Mouse (Mus musculus) stomach, embryonic 14.5 days (tissue): Measurements from ENCODE around the gene Gm20388. TPM values are rescaled to one million over a fixed set of nuclear protein-coding genes. Genes with fewer than 3 reads are reported as not detected.

Experiments used
- ATAC-seq: fragments of 200-750 bp; cut with Nextera tagmentation; 2 replicates; pipeline ENCODE4 v1.8.0; 2017; ENCODE audit warnings: low read depth, moderate TSS enrichment; ENCODE audit not compliant: insufficient number of reproducible peaks, insufficient read depth, low FRiP score
- H3K27ac ChIP-seq: fragments of 300-500 bp; sonication (generic); 2 replicates; pipeline ENCODE4 v1.5.1; 2014; ENCODE audit warnings: mild to moderate bottlenecking, low read length, moderate library complexity, mixed read lengths
- H3K27me3 ChIP-seq: fragments of 300-500 bp; sonication (generic); 2 replicates; pipeline ENCODE4 v1.6.1; 2014; ENCODE audit warnings: low read length, control low read depth, mixed read lengths; ENCODE audit not compliant: control insufficient read depth, insufficient read depth
- H3K36me3 ChIP-seq: fragments of 300-500 bp; sonication (generic); 2 replicates; pipeline ENCODE4 v1.6.1; 2014; ENCODE audit warnings: mild to moderate bottlenecking, control low read depth, low read length, moderate library complexity, mixed read lengths; ENCODE audit not compliant: control insufficient read depth, insufficient read depth
- H3K4me1 ChIP-seq: fragments of 300-500 bp; sonication (generic); 2 replicates; pipeline ENCODE4 v1.6.1; 2014; ENCODE audit warnings: low read length, control low read depth, mixed read lengths; ENCODE audit not compliant: control insufficient read depth, insufficient read depth
- H3K4me2 ChIP-seq: fragments of 300-500 bp; sonication (generic); replicated peaks from 2 replicates; pipeline ENCODE4 v1.6.1; 2014; ENCODE audit warnings: low read depth, low read length, control low read depth
- H3K4me3 ChIP-seq: fragments of 300-500 bp; sonication (generic); 2 replicates; pipeline ENCODE4 v1.5.1; 2014; ENCODE audit warnings: low read depth, low read length, control low read depth
- H3K9ac ChIP-seq: fragments of 300-500 bp; sonication (generic); replicated peaks from 2 replicates; pipeline ENCODE4 v1.6.1; 2014; ENCODE audit warnings: low read depth, mild to moderate bottlenecking, control low read depth, low read length, moderate library complexity, mixed read lengths
- H3K9me3 ChIP-seq: fragments of 300-500 bp; sonication (generic); 2 replicates; pipeline ENCODE4 v1.6.1; 2016; ENCODE audit warnings: low read depth, low read length, control low read depth; ENCODE audit not compliant: control insufficient read depth
- WGBS: fragments of 180-500 bp; shearing (Covaris S2); extraction: QIAGEN DNeasy Blood & Tissue Kit; methylation state at CpG from one replicate; pipeline ENCODE4 v1.1.7; 2014; 5-methylcytosine and 5-hydroxymethylcytosine counted together
- polyA plus RNA-seq: library from polyadenylated mRNA; unstranded; fragments of >200 nt; fragmentation: Nextera tagmentation; extraction: Ambion mirVana; gene quantifications from 2 replicates; pipeline ENCODE4 v1.2.1, GENCODE M21; 2014

The Gm20388 gene
- polyA plus RNA-seq, 1 experiment from 2014 or later, result 11.4 TPM

- ATAC-seq, result no peak
- Histone ChIP-seq H3K4me1 (peaks cover 15% of the 10 kb centered on the region), H3K4me2 (peak overlapping the region; percentile 84), H3K9me3 (no peaks in the 10 kb centered on the region), H3K27me3 (peaks cover 66% of the 10 kb centered on the region), H3K27ac (no peak overlapping the region), H3K36me3 (no peaks in the 10 kb centered on the region), H3K9ac (no peak overlapping the region), H3K4me3 (peak overlapping the region; percentile 43)
- under 1% methylated on average over 59 of the region's 62 CpGs for WGBS
Observed at GRCm38 (mm10) chr8:121117186-121117651, 1206.6 kb downstream of the Gm20388 start.

- H3K9ac ChIP-seq, result 0 out of 2 replicates have a peak overlapping the region, but pooled peaks have one; percentile 6
- under 1% methylated on average over 28 of the region's 28 CpGs for WGBS
- H3K4me2 ChIP-seq, result peak overlapping the region; percentile 84
- no peak overlapping the region for H3K27ac ChIP-seq
- peak overlapping the region; percentile 43 for H3K4me3 ChIP-seq
- H3K9me3 ChIP-seq, result no peaks in the 10 kb centered on the region
- no peaks in the 10 kb centered on the region for H3K36me3 ChIP-seq
- H3K27me3 ChIP-seq, result peaks cover 73% of the 10 kb centered on the region
- no peak for ATAC-seq
- H3K4me1 ChIP-seq, result peaks cover 15% of the 10 kb centered on the region
Observed at GRCm38 (mm10) chr8:121117906-121118305, 1207.3 kb downstream of the Gm20388 start.

GRCm38 (mm10) chr8:121118634-121119420 is 1208.2 kb downstream of the Gm20388 start:
- no peaks in the 10 kb centered on the region for H3K36me3 ChIP-seq
- no peak overlapping the region for H3K9ac ChIP-seq
- H3K4me1 ChIP-seq, result peaks cover 15% of the 10 kb centered on the region
- no peak overlapping the region for H3K27ac ChIP-seq
- no peak for ATAC-seq
- 9% methylated on average over 18 of the region's 18 CpGs for WGBS
- H3K27me3 ChIP-seq, result peaks cover 71% of the 10 kb centered on the region
- no peak overlapping the region for H3K4me2 ChIP-seq
- H3K9me3 ChIP-seq, result no peaks in the 10 kb centered on the region
- H3K4me3 ChIP-seq, result peak overlapping the region; percentile 43; the same call in 1 of the 2 replicates

GRCm38 (mm10) chr8:121119635-121120455 is 1209.2 kb downstream of the Gm20388 start:
- no peak overlapping the region for H3K4me3 ChIP-seq
- H3K27ac ChIP-seq, result no peak overlapping the region
- H3K36me3 ChIP-seq, result no peaks in the 10 kb centered on the region
- H3K9me3 ChIP-seq, result no peaks in the 10 kb centered on the region
- no peak overlapping the region for H3K9ac ChIP-seq
- no peak for ATAC-seq
- H3K27me3 ChIP-seq, result peaks cover 72% of the 10 kb centered on the region
- H3K4me2 ChIP-seq, result no peak overlapping the region
- 34% methylated on average over 12 of the region's 12 CpGs for WGBS
- H3K4me1 ChIP-seq, result peaks cover 18% of the 10 kb centered on the region

GRCm38 (mm10) chr8:121120456-121121419 is 1210.1 kb downstream of the Gm20388 start:
- no peak for ATAC-seq
- Histone ChIP-seq H3K4me3 (no peak overlapping the region), H3K9ac (no peak overlapping the region), H3K4me1 (peaks cover 20% of the 10 kb centered on the region), H3K4me2 (no peak overlapping the region), H3K9me3 (no peaks in the 10 kb centered on the region), H3K27ac (no peak overlapping the region), H3K27me3 (peaks cover 65% of the 10 kb centered on the region), H3K36me3 (no peaks in the 10 kb centered on the region)
- 41% methylated on average over 17 of the region's 17 CpGs for WGBS

GRCm38 (mm10) chr8:121121704-121122103 is 1211.1 kb downstream of the Gm20388 start:
- 46% methylated on average over 8 of the region's 8 CpGs for WGBS
- H3K27me3 ChIP-seq, result peaks cover 61% of the 10 kb centered on the region
- no peak overlapping the region for H3K9ac ChIP-seq
- H3K4me1 ChIP-seq, result peaks cover 20% of the 10 kb centered on the region
- H3K36me3 ChIP-seq, result no peaks in the 10 kb centered on the region
- H3K27ac ChIP-seq, result no peak overlapping the region
- H3K9me3 ChIP-seq, result no peaks in the 10 kb centered on the region
- H3K4me3 ChIP-seq, result no peak overlapping the region
- no peak for ATAC-seq
- no peak overlapping the region for H3K4me2 ChIP-seq

- no peak for ATAC-seq
- WGBS, result 43% methylated on average over 7 of the region's 7 CpGs
- Histone ChIP-seq H3K4me3 (no peak overlapping the region), H3K27me3 (peaks cover 57% of the 10 kb centered on the region), H3K9me3 (no peaks in the 10 kb centered on the region), H3K4me1 (peaks cover 14% of the 10 kb centered on the region), H3K4me2 (no peak overlapping the region), H3K27ac (no peak overlapping the region), H3K9ac (no peak overlapping the region), H3K36me3 (no peaks in the 10 kb centered on the region)
Observed at GRCm38 (mm10) chr8:121122368-121122767, 1211.7 kb downstream of the Gm20388 start.
